Mouse (Mus musculus): ENCODE results near the gene Ccdc117.

DNA sequence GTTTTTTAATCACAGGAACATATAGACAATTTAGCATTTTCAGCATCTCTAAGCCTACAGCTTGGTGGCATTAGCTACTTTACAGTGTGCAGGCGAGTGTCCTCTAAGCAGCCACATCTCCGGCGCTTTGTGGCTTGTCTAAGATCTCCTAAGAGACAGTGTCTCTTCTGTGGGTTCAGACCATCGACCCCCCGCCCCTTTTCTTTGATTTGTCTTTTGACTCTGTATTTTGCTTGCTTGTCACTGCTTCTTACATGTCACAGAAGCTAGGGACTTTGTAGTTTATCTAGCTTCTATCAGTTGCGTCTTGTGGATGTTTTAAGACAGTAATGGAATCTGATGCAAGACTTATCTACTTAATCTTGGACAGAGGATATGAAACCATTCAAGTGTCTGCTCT, 24.6 kb downstream of the Ccdc117 start:
- TF ChIP-seq CTCF (IDR thresholded peaks at IDR 0.05; ENCODE audit: insufficient read depth, low read length), result no peak
- no peak for TF ChIP-seq POLR2A (IDR thresholded peaks at IDR 0.05; ENCODE audit: borderline replicate concordance, extremely low read depth, low read depth, low read length)

Measured in lung, adult 2 months (tissue).